Mouse (Mus musculus) liver, embryonic 14.5 days (tissue): ENCODE data around the gene Cd47. TPM values are rescaled to one million over a fixed set of nuclear protein-coding genes. Genes with fewer than 3 reads are reported as not detected.

Experiments used
- ATAC-seq: fragments of 200-750 bp; cut with Nextera tagmentation; 2 replicates; pipeline ENCODE4 v1.8.0; 2017; ENCODE audit warnings: moderate number of reproducible peaks, mild to moderate bottlenecking, moderate library complexity; ENCODE audit not compliant: insufficient read depth
- DNase-seq, 3 experiments: peaks; one replicate each; pipeline ENCODE4 v3.0.0-alpha.2; 2012 to 2013; ENCODE audit warnings: low read depth in 3 of 3, low spot score in 3 of 3
- H3K27ac ChIP-seq: fragments of 300-500 bp; sonication (generic); 2 replicates; pipeline ENCODE4 v1.5.1; 2014; ENCODE audit warnings: moderate library complexity, mild to moderate bottlenecking, control low read depth, inconsistent platforms
- H3K27me3 ChIP-seq: fragments of 300-500 bp; sonication (generic); 2 replicates; pipeline ENCODE4 v1.6.1; 2014; ENCODE audit warnings: mild to moderate bottlenecking, low read length, moderate library complexity; ENCODE audit not compliant: control insufficient read depth, insufficient read depth
- H3K36me3 ChIP-seq: fragments of 300-500 bp; sonication (generic); replicated peaks from 2 replicates; pipeline ENCODE4 v1.6.1; 2014; ENCODE audit warnings: low read depth; ENCODE audit not compliant: control insufficient read depth, insufficient read depth
- H3K4me1 ChIP-seq, 2 experiments: fragments of 200-500 bp in 1 of 2; fragments of 300-500 bp in 1 of 2; sonication (generic) in 1 of 2; replicated peaks; 2 replicates each; pipeline ENCODE4 v1.6.1; 2012 to 2014; ENCODE audit warnings: antibody characterized with exemption in 1 of 2, inconsistent platforms in 1 of 2, low read length in 1 of 2; ENCODE audit not compliant: control insufficient read depth in 2 of 2, insufficient read depth in 2 of 2
- H3K4me2 ChIP-seq: fragments of 300-500 bp; sonication (generic); 2 replicates; pipeline ENCODE4 v1.6.1; 2014; ENCODE audit warnings: low read depth, mild to moderate bottlenecking, control low read depth, moderate library complexity
- H3K4me3 ChIP-seq, 2 experiments: fragments of 200-500 bp in 1 of 2; fragments of 300-500 bp in 1 of 2; sonication (generic) in 1 of 2; 2 replicates each; pipeline ENCODE4 v1.5.1; 2012 to 2014; ENCODE audit warnings: low read depth in 2 of 2, low read length in 2 of 2, mild to moderate bottlenecking in 2 of 2, control low read depth in 1 of 2, inconsistent platforms in 1 of 2, moderate library complexity in 1 of 2; ENCODE audit not compliant: insufficient read depth in 1 of 2
- H3K9ac ChIP-seq: fragments of 300-500 bp; sonication (generic); replicated peaks from 2 replicates; pipeline ENCODE4 v1.6.1; 2014; ENCODE audit warnings: mild to moderate bottlenecking, control low read depth, moderate library complexity
- H3K9me3 ChIP-seq: fragments of 300-500 bp; sonication (generic); 2 replicates; pipeline ENCODE4 v1.6.1; 2016; ENCODE audit warnings: low read length, mixed read lengths; ENCODE audit not compliant: control insufficient read depth
- CTCF ChIP-seq: IDR thresholded peaks from 2 replicates; pipeline ENCODE4 v1.5.1; 2016; ENCODE audit warnings: antibody characterized with exemption, low read depth, control low read depth
- EP300 ChIP-seq: IDR thresholded peaks from 2 replicates; pipeline ENCODE4 v1.6.1; 2016; ENCODE audit warnings: antibody characterized with exemption, low read depth
- WGBS: fragments of 180-500 bp; shearing (Covaris S2); extraction: QIAGEN DNeasy Blood & Tissue Kit; methylation state at CpG from one replicate; pipeline ENCODE4 v1.1.7; 2014; ENCODE audit not compliant: insufficient replicate concordance; 5-methylcytosine and 5-hydroxymethylcytosine counted together
- polyA plus RNA-seq, 2 experiments: library from polyadenylated mRNA; depleted of rRNA in 1 of 2; stranded (reverse) in 1 of 2; unstranded in 1 of 2; fragments of >200 nt; fragmentation: Nextera tagmentation in 1 of 2; extraction: Ambion mirVana in 1 of 2; gene quantifications; 2 replicates each; pipeline versions ENCODE4 v1.2.1 to v1.2.3; 2012 to 2014

Cd47 gene
- polyA plus RNA-seq, 2 experiments = 82.5 to 331 TPM

GRCm38 (mm10) chr16:49905601-49906001 lies 105.3 kb downstream of the Cd47 start:
- H3K27me3 ChIP-seq = no peaks in the 10 kb centered on the region
- H3K27ac ChIP-seq = peak overlapping the region; percentile 49
- WGBS = 42% methylated on average over 8 of the region's 8 CpGs
- no peak overlapping the region; a peak in 1 of 4 replicates for H3K4me3 ChIP-seq
- DNase-seq (no peak), ATAC-seq (peak; percentile 39; the same call in 1 of the 2 replicates)
- H3K9ac ChIP-seq = peak overlapping the region; percentile 34
- no peaks in the 10 kb centered on the region for H3K9me3 ChIP-seq
- H3K4me1 ChIP-seq = peaks cover 37 to 41% of the 10 kb centered on the region in 2 experiments
- peak overlapping the region; percentile 37; the same call in 1 of the 2 replicates for H3K4me2 ChIP-seq
- TF ChIP-seq EP300 (no peak), CTCF (no peak)
- H3K36me3 ChIP-seq = peaks cover 91% of the 10 kb centered on the region

GRCm38 (mm10) chr16:49906066-49906465 lies 105.7 kb downstream of the Cd47 start:
- Histone ChIP-seq H3K27ac (peak overlapping the region; percentile 37), H3K4me1 (peaks cover 37 to 41% of the 10 kb centered on the region in 2 experiments), H3K36me3 (peaks cover 91% of the 10 kb centered on the region), H3K4me2 (0 out of 2 replicates have a peak overlapping the region, but pooled peaks have one; percentile 1), H3K9me3 (no peaks in the 10 kb centered on the region), H3K9ac (no peak overlapping the region), H3K4me3 (no peak overlapping the region), H3K27me3 (no peaks in the 10 kb centered on the region)
- DNase-seq = no peak
- no peak for ATAC-seq
- TF ChIP-seq EP300 = no peak
- TF ChIP-seq CTCF = no peak
- WGBS = 52% methylated on average over 5 of the region's 5 CpGs

GRCm38 (mm10) chr16:49906940-49907339 lies 106.6 kb downstream of the Cd47 start:
- ATAC-seq (no peak), DNase-seq (no peak)
- Histone ChIP-seq H3K27ac (peak overlapping the region; percentile 60), H3K27me3 (no peaks in the 10 kb centered on the region), H3K4me3 (no peak overlapping the region), H3K9ac (peak overlapping the region; percentile 5; the same call in 1 of the 2 replicates), H3K4me2 (peak overlapping the region; percentile 33), H3K36me3 (peaks cover 91% of the 10 kb centered on the region), H3K4me1 (peaks cover 37 to 41% of the 10 kb centered on the region in 2 experiments), H3K9me3 (no peaks in the 10 kb centered on the region)
- WGBS = 46% methylated on average over 2 of the region's 2 CpGs
- TF ChIP-seq EP300 (no peak), CTCF (no peak)

GRCm38 (mm10) chr16:49907356-49907755 lies 107.0 kb downstream of the Cd47 start:
- Histone ChIP-seq H3K36me3 (peaks cover 93% of the 10 kb centered on the region), H3K4me1 (peaks cover 37 to 41% of the 10 kb centered on the region in 2 experiments), H3K4me2 (peak overlapping the region; percentile 33), H3K27ac (no peak overlapping the region), H3K9me3 (no peaks in the 10 kb centered on the region), H3K4me3 (no peak overlapping the region), H3K9ac (no peak overlapping the region), H3K27me3 (no peaks in the 10 kb centered on the region)
- no peak for TF ChIP-seq CTCF
- TF ChIP-seq EP300 = peak; percentile 32; the same call in 1 of the 2 replicates
- peak; percentile 90 for ATAC-seq
- 11% methylated on average over 4 of the region's 4 CpGs for WGBS
- DNase-seq = peak; percentile 74 to 87 (median 77)

GRCm38 (mm10) chr16:49909536-49909935 lies 109.2 kb downstream of the Cd47 start:
- Histone ChIP-seq H3K9me3 (no peaks in the 10 kb centered on the region), H3K27me3 (no peaks in the 10 kb centered on the region), H3K4me2 (no peak overlapping the region), H3K4me3 (no peak overlapping the region), H3K9ac (no peak overlapping the region), H3K4me1 (peaks cover 27% of the 10 kb centered on the region in 2 experiments), H3K36me3 (peaks cover 78% of the 10 kb centered on the region), H3K27ac (no peak overlapping the region)
- no peak for DNase-seq
- no peak for ATAC-seq
- WGBS = 86% methylated on average over 8 of the region's 8 CpGs
- TF ChIP-seq CTCF = no peak
- TF ChIP-seq EP300 = no peak
